Mouse (Mus musculus) CD4-positive naive resting alpha-beta T cell, adult 57 days (primary cell): ENCODE results near the gene Sctr. TPM values are rescaled to one million over a fixed set of nuclear protein-coding genes. Genes with fewer than 3 reads are reported as not detected.

Experiments used
- total RNA-seq: library from RNA; stranded (reverse); gene quantifications from one replicate; pipeline ENCODE4 v1.2.4, GENCODE M21; 2023

Gene Sctr
- not detected for total RNA-seq

GRCm38 (mm10) chr1:120006844-120007790 lies at the start of gene Sctr:
Gene Sctr, plus strand, starts transcription at chr1:120006894.

GRCm38 (mm10) chr1:119996798-119997581 lies 9.7 kb upstream of the Sctr start, which contains the start of gene Cfap221:
Gene Cfap221, minus strand, starts transcription at chr1:119997234.

DNA sequence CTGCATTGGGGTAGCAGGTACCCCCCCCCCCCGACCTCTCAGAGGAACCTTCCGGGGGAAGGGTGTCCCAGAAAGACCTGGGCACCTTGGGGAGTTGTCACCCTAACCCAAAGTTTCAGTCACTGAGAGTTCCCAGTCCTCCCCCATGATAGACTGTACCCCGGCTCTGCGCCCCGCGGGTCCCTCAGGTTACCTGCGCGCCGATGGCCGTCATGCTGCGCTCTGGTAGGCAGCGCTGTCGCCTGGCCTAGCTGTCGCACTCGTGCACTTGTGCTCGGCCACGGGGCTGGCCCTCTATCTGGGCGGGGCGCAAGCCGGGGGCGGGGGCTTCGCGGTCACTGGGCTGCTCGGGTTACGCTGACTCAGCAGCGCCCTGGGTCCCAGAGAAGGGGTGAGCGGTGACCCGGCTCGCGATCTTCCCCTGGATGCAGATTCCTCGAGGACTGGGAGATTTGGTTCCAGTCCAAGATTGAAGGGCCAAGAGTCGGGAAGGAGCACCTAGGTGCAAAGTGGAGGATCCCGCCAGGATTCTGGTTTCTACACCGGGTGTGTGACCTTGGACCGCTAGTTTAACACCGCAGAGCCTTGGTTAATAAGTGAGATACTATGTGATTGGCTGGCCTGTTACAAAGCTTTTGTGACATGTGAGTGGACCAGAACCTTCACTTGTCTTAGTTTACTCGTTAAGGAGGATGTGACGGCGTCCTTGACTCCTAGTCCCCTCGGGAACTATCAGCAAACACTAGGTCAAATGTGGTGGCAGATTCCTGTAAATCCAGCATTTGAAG lies 67.0 kb downstream of the Sctr start, which contains the start of gene Tmem37:
Tmem37 (minus strand) TSS at position 556 of the 788 bp plus-strand sequence.

Other genes with a start within 250 kb of the Sctr start
- 20.3 TPM for gene Ptpn4, start 169.3 kb upstream of the Sctr start, total RNA-seq
- gene Tmem177, start 93.7 kb upstream of the Sctr start, total RNA-seq: 3.2 TPM
- gene Cfap221, start 9.7 kb upstream of the Sctr start, total RNA-seq: not detected
- gene Tmem37, start 67.2 kb downstream of the Sctr start, total RNA-seq: 0.74 TPM
- gene Dbi, start 114.2 kb downstream of the Sctr start, total RNA-seq: 32.2 TPM
- gene 3110009E18Rik, start 114.3 kb downstream of the Sctr start, total RNA-seq: 9.8 TPM